Mouse (Mus musculus): ENCODE measurements around the gene Gm49342.
"Not testable (repeated sequence)": the region's sequence is repeated elsewhere in the genome, so short reads cannot be mapped to it uniquely, and the experiment has no call there.

Gene Gm49342

GRCm38 (mm10) chr14:50943932-50944667 is at the start of gene Gm49342:
Gm49342 (plus strand) TSS chr14:50944517.
- peak; percentile 83 for DNase-seq (ENCODE audit: low spot score in 2 of 2)

GRCm38 (mm10) chr14:50895407-50895806 is 48.9 kb upstream of the Gm49342 start:
- no peak for DNase-seq (ENCODE audit: low spot score in 2 of 2)

- no peak for DNase-seq (ENCODE audit: low spot score in 2 of 2)
Observed at GRCm38 (mm10) chr14:50895985-50896746, 48.2 kb upstream of the Gm49342 start.

GRCm38 (mm10) chr14:50896747-50897373 is 47.5 kb upstream of the Gm49342 start:
- no peak for DNase-seq (ENCODE audit: low spot score in 2 of 2)

GRCm38 (mm10) chr14:50897374-50897765 is 46.9 kb upstream of the Gm49342 start, which contains the start of gene Klhl33:
Klhl33 (minus strand) TSS chr14:50897507.
- no peak for DNase-seq (ENCODE audit: low spot score in 2 of 2)

- DNase-seq (ENCODE audit: low spot score in 2 of 2) = not testable (repeated sequence)
Observed at GRCm38 (mm10) chr14:50897992-50898391, 46.3 kb upstream of the Gm49342 start.

- no peak for DNase-seq (ENCODE audit: low spot score in 2 of 2)
Observed at GRCm38 (mm10) chr14:50903973-50904827, 40.1 kb upstream of the Gm49342 start.

GRCm38 (mm10) chr14:50904828-50905129 is 39.5 kb upstream of the Gm49342 start:
- no peak for DNase-seq (ENCODE audit: low spot score in 2 of 2)

GRCm38 (mm10) chr14:50905327-50905726 is 39.0 kb upstream of the Gm49342 start:
- not testable (repeated sequence) for DNase-seq (ENCODE audit: low spot score in 2 of 2)

GRCm38 (mm10) chr14:50908126-50908525 is 36.2 kb upstream of the Gm49342 start:
- DNase-seq (ENCODE audit: low spot score in 2 of 2) = no peak

GRCm38 (mm10) chr14:50911356-50911755 is 33.0 kb upstream of the Gm49342 start:
- DNase-seq (ENCODE audit: low spot score in 2 of 2) = no peak

- not testable (repeated sequence) for DNase-seq (ENCODE audit: low spot score in 2 of 2)
Observed at GRCm38 (mm10) chr14:50923437-50923836, 20.9 kb upstream of the Gm49342 start.

- DNase-seq (ENCODE audit: low spot score in 2 of 2) = peak; percentile 97
Observed at GRCm38 (mm10) chr14:50924281-50925064, 19.8 kb upstream of the Gm49342 start, which contains the start of the genes Osgep and Apex1. Osgep (minus strand) TSS chr14:50924893. Apex1 (plus strand) TSS chr14:50924968.

GRCm38 (mm10) chr14:50925111-50925920 is 19.0 kb upstream of the Gm49342 start:
- no peak for DNase-seq (ENCODE audit: low spot score in 2 of 2)

GRCm38 (mm10) chr14:50927366-50927765 is 17.0 kb upstream of the Gm49342 start:
- no peak for DNase-seq (ENCODE audit: low spot score in 2 of 2)

- DNase-seq (ENCODE audit: low spot score in 2 of 2) = peak in 1 of 2 experiments; percentile 14
Observed at GRCm38 (mm10) chr14:50929951-50930350, 14.4 kb upstream of the Gm49342 start.

- DNase-seq (ENCODE audit: low spot score in 2 of 2) = peak; percentile 41 to 42
Observed at GRCm38 (mm10) chr14:50930377-50930753, 14.0 kb upstream of the Gm49342 start.

GRCm38 (mm10) chr14:50930754-50931492 is 13.4 kb upstream of the Gm49342 start, which contains the start of the genes Pip4p1 and Pnp:
Pip4p1 (minus strand) TSS chr14:50930856.
Pnp (plus strand) TSS chr14:50931082.
- peak; percentile 99 to 100 for DNase-seq (ENCODE audit: low spot score in 2 of 2)

- no peak for DNase-seq (ENCODE audit: low spot score in 2 of 2)
Observed at GRCm38 (mm10) chr14:50931493-50932020, 12.8 kb upstream of the Gm49342 start.
